Comparison of ENCODE assay signal across 8 mouse cellular contexts in genomic region chr10:82622235-82622634, GRCm38 (mm10). TPM values are rescaled to one million over a fixed set of nuclear protein-coding genes. Genes with fewer than 3 reads are reported as not detected.
A peak's percentile ranks its signal among the peaks of the same experiment; 100 is the strongest.
DNase-seq lines count a peak whose midpoint lies in the region; ATAC-seq and TF ChIP-seq lines count a peak whose summit lies in the region.

No protein-coding gene starts in this region.

- no peak for TF ChIP-seq EP300 in MEL (IDR thresholded peaks at IDR 0.05; ENCODE audit: low read depth in 1 of 2, low read length in 2 of 2)

- no peak for TF ChIP-seq POLR2A in kidney, adult 2 months (IDR thresholded peaks at IDR 0.05; ENCODE audit: low read depth, low read length)
- TF ChIP-seq POLR2A in MEL (IDR thresholded peaks at IDR 0.05; ENCODE audit: control insufficient read depth in 1 of 2, insufficient read depth in 1 of 2, low read depth in 1 of 2, low read length in 2 of 2, poor library complexity in 1 of 2): no peak

- no peaks in the 10 kb centered on the region for H3K9me3 ChIP-seq in MEL (replicated peaks; ENCODE audit: insufficient read depth, low read length)
- no peaks in the 10 kb centered on the region for H3K9me3 ChIP-seq in hindbrain, embryonic 13.5 days
- no peaks in the 10 kb centered on the region for H3K9me3 ChIP-seq in midbrain, embryonic 15.5 days

- ATAC-seq in hindbrain, embryonic 13.5 days (ENCODE audit: low FRiP score): no peak
- peak; percentile 48; the same call in 1 of the 2 replicates for ATAC-seq in midbrain, embryonic 15.5 days (replicated peaks)

- no peaks in the 10 kb centered on the region for H3K27me3 ChIP-seq in kidney, adult 2 months (replicated peaks; ENCODE audit: control insufficient read depth, insufficient read depth, low read length)
- H3K27me3 ChIP-seq in MEL (ENCODE audit: control insufficient read depth in 1 of 2, insufficient read depth in 2 of 2, low read length in 2 of 2): no peaks in the 10 kb centered on the region; a peak in 1 of 4 replicates
- H3K27me3 ChIP-seq in hindbrain, embryonic 13.5 days: no peaks in the 10 kb centered on the region
- H3K27me3 ChIP-seq in midbrain, embryonic 15.5 days (replicated peaks): no peaks in the 10 kb centered on the region

- no peak overlapping the region for H3K27ac ChIP-seq in kidney, adult 2 months (ENCODE audit: insufficient read depth, low read depth, low read length)
- no peak overlapping the region for H3K27ac ChIP-seq in MEL (ENCODE audit: control insufficient read depth, low read depth, low read length)
- no peak overlapping the region for H3K27ac ChIP-seq in hindbrain, embryonic 13.5 days
- H3K27ac ChIP-seq in midbrain, embryonic 15.5 days: no peak overlapping the region

- 21% methylated on average over 9 of the region's 9 CpGs for WGBS in kidney, adult 2 months
- WGBS in hindbrain, embryonic 13.5 days: 34% methylated on average over 9 of the region's 9 CpGs
- WGBS in midbrain, embryonic 15.5 days: 32% methylated on average over 9 of the region's 9 CpGs

- peak overlapping the region; percentile 68 for H3K4me2 ChIP-seq in hindbrain, embryonic 13.5 days
- peak overlapping the region; percentile 66 for H3K4me2 ChIP-seq in midbrain, embryonic 15.5 days

- peaks cover 5% of the 10 kb centered on the region; the same call in 1 of the 2 replicates for H3K79me2 ChIP-seq in MEL (ENCODE audit: control insufficient read depth, insufficient read depth, low read length, poor library complexity)

- no peak for DNase-seq in kidney, adult 2 months
- no peak for DNase-seq in kidney, postnatal 25 days
- DNase-seq in MEL (ENCODE audit: low read depth, low spot score): no peak
- DNase-seq in adrenal gland, postnatal 10 days: no peak
- no peak for DNase-seq in right cerebral cortex, postnatal 25 days
- no peak for DNase-seq in natural killer cell, adult 2 months (ENCODE audit: low spot score in 2 of 2)

- no peaks in the 10 kb centered on the region for H3K36me3 ChIP-seq in kidney, adult 2 months (ENCODE audit: control insufficient read depth, insufficient read depth, low read length)
- no peaks in the 10 kb centered on the region for H3K36me3 ChIP-seq in MEL (ENCODE audit: control insufficient read depth in 1 of 2, insufficient read depth in 2 of 2, low read length in 2 of 2)
- peaks cover 11% of the 10 kb centered on the region for H3K36me3 ChIP-seq in hindbrain, embryonic 13.5 days
- H3K36me3 ChIP-seq in midbrain, embryonic 15.5 days (replicated peaks): no peaks in the 10 kb centered on the region

- peak overlapping the region; percentile 76 for H3K4me3 ChIP-seq in kidney, adult 2 months (ENCODE audit: insufficient read depth, low read depth, low read length)
- peak overlapping the region; percentile 71 to 97 for H3K4me3 ChIP-seq in MEL (ENCODE audit: control insufficient read depth in 1 of 2, insufficient read depth in 1 of 2, low read depth in 2 of 2, low read length in 2 of 2)
- H3K4me3 ChIP-seq in hindbrain, embryonic 13.5 days: peak overlapping the region; percentile 70
- peak overlapping the region; percentile 60 for H3K4me3 ChIP-seq in midbrain, embryonic 15.5 days

- H3K4me1 ChIP-seq in kidney, adult 2 months (ENCODE audit: control insufficient read depth, insufficient read depth, low read length): peaks cover 2% of the 10 kb centered on the region; the same call in 1 of the 2 replicates
- peaks cover 0 to 3% of the 10 kb centered on the region in 2 experiments; a peak in 2 of 4 replicates for H3K4me1 ChIP-seq in MEL (ENCODE audit: control insufficient read depth in 1 of 2, insufficient read depth in 2 of 2, low read length in 2 of 2)
- H3K4me1 ChIP-seq in hindbrain, embryonic 13.5 days (replicated peaks): peaks cover 12% of the 10 kb centered on the region
- H3K4me1 ChIP-seq in midbrain, embryonic 15.5 days: peaks cover 6% of the 10 kb centered on the region

- TF ChIP-seq RAD21 in MEL (IDR thresholded peaks at IDR 0.05; ENCODE audit: low read depth, low read length): no peak

- no peak for TF ChIP-seq CTCF in kidney, adult 2 months (conservative IDR thresholded peaks at IDR 0.05; ENCODE audit: insufficient read depth, insufficient read length, low read depth, low read length)
- no peak for TF ChIP-seq CTCF in MEL (IDR thresholded peaks at IDR 0.05 in 2 of 3, conservative IDR thresholded peaks at IDR 0.05 in 1 of 3; ENCODE audit: control insufficient read depth in 1 of 3, insufficient read depth in 1 of 3, low read depth in 2 of 3, low read length in 3 of 3, poor library complexity in 1 of 3, severe bottlenecking in 1 of 3)

- H3K9ac ChIP-seq in MEL (ENCODE audit: control insufficient read depth, low read depth, low read length, poor library complexity, severe bottlenecking): peak overlapping the region; percentile 74
- H3K9ac ChIP-seq in hindbrain, embryonic 13.5 days: peak overlapping the region; percentile 92
- peak overlapping the region; percentile 64 for H3K9ac ChIP-seq in midbrain, embryonic 15.5 days

TF ChIP-seq in MEL, 35 proteins besides CTCF, POLR2A, EP300 and RAD21:
- TF ChIP-seq GATA1 (IDR thresholded peaks at IDR 0.05; ENCODE audit: low read depth, low read length) (peak; percentile 59), SIN3A (IDR thresholded peaks at IDR 0.05; ENCODE audit: low read length) (no peak)
TF ChIP-seq in MEL: peak in this region for 1.

RNA-seq across cellular contexts. Expression of gene 1190007I07Rik, which starts 0.8 kb away (rescaled TPM):
- 47.2 and 53.2 TPM in 2 replicates for polyA plus RNA-seq in kidney, adult 2 months (2012; rRNA removed)
- total RNA-seq in MEL (2012; rRNA removed): 29.0 and 33.1 TPM in 2 replicates
- 100 to 1,000 TPM in 1 of 2 experiments, 10 to 100 TPM in 1; 49.7 to 823 TPM for polyA plus RNA-seq in MEL (2012; ENCODE audit: insufficient read depth in 1 of 2, insufficient read length in 2 of 2, low read depth in 1 of 2, low replicate concordance in 2 of 2, missing spikeins in 1 of 2)
- 36.9 and 38.2 TPM in 2 replicates for polyA plus RNA-seq in hindbrain, embryonic 13.5 days (2015; fragmentation: Nextera tagmentation; extraction: Ambion mirVana)
- polyA plus RNA-seq in midbrain, embryonic 15.5 days (2015; fragmentation: Nextera tagmentation; extraction: Ambion mirVana): 28.4 and 36.4 TPM in 2 replicates
- 10 to 100 TPM; 38.1 to 43.4 TPM for total RNA-seq in adrenal gland, postnatal 10 days (2021)

RNA-seq across cellular contexts. Expression of gene Tdg, which starts 7.4 kb away (rescaled TPM):
- 17.6 and 18.8 TPM in 2 replicates for polyA plus RNA-seq in kidney, adult 2 months (2012; rRNA removed)
- total RNA-seq in MEL (2012; rRNA removed): 27.6 and 30.0 TPM in 2 replicates
- polyA plus RNA-seq in MEL (2012; ENCODE audit: insufficient read depth in 1 of 2, insufficient read length in 2 of 2, low read depth in 1 of 2, low replicate concordance in 2 of 2, missing spikeins in 1 of 2): 10 to 100 TPM in 1 of 2 experiments, not detected in 1; 79.1 TPM
- polyA plus RNA-seq in hindbrain, embryonic 13.5 days (2015; fragmentation: Nextera tagmentation; extraction: Ambion mirVana): 196 and 203 TPM in 2 replicates
- polyA plus RNA-seq in midbrain, embryonic 15.5 days (2015; fragmentation: Nextera tagmentation; extraction: Ambion mirVana): 169 and 170 TPM in 2 replicates
- 10 to 100 TPM; 35.1 to 37.1 TPM for total RNA-seq in adrenal gland, postnatal 10 days (2021)
